Mouse (Mus musculus) liver, embryonic 14.5 days (tissue): Measurements from ENCODE around the gene Ramp1. TPM values are rescaled to one million over a fixed set of nuclear protein-coding genes. Genes with fewer than 3 reads are reported as not detected.

Experiments
- ATAC-seq: fragments of 200-750 bp; cut with Nextera tagmentation; 2 replicates; pipeline ENCODE4 v1.8.0; 2017; ENCODE audit warnings: moderate number of reproducible peaks, mild to moderate bottlenecking, moderate library complexity; ENCODE audit not compliant: insufficient read depth
- DNase-seq, 3 experiments: peaks; one replicate each; pipeline ENCODE4 v3.0.0-alpha.2; 2012 to 2013; ENCODE audit warnings: low read depth in 3 of 3, low spot score in 3 of 3
- H3K27ac ChIP-seq: fragments of 300-500 bp; sonication (generic); 2 replicates; pipeline ENCODE4 v1.5.1; 2014; ENCODE audit warnings: moderate library complexity, mild to moderate bottlenecking, control low read depth, inconsistent platforms
- H3K27me3 ChIP-seq: fragments of 300-500 bp; sonication (generic); 2 replicates; pipeline ENCODE4 v1.6.1; 2014; ENCODE audit warnings: mild to moderate bottlenecking, low read length, moderate library complexity; ENCODE audit not compliant: control insufficient read depth, insufficient read depth
- H3K36me3 ChIP-seq: fragments of 300-500 bp; sonication (generic); replicated peaks from 2 replicates; pipeline ENCODE4 v1.6.1; 2014; ENCODE audit warnings: low read depth; ENCODE audit not compliant: control insufficient read depth, insufficient read depth
- H3K4me1 ChIP-seq, 2 experiments: fragments of 200-500 bp in 1 of 2; fragments of 300-500 bp in 1 of 2; sonication (generic) in 1 of 2; replicated peaks; 2 replicates each; pipeline ENCODE4 v1.6.1; 2012 to 2014; ENCODE audit warnings: antibody characterized with exemption in 1 of 2, inconsistent platforms in 1 of 2, low read length in 1 of 2; ENCODE audit not compliant: control insufficient read depth in 2 of 2, insufficient read depth in 2 of 2
- H3K4me2 ChIP-seq: fragments of 300-500 bp; sonication (generic); 2 replicates; pipeline ENCODE4 v1.6.1; 2014; ENCODE audit warnings: low read depth, mild to moderate bottlenecking, control low read depth, moderate library complexity
- H3K4me3 ChIP-seq, 2 experiments: fragments of 200-500 bp in 1 of 2; fragments of 300-500 bp in 1 of 2; sonication (generic) in 1 of 2; 2 replicates each; pipeline ENCODE4 v1.5.1; 2012 to 2014; ENCODE audit warnings: low read depth in 2 of 2, low read length in 2 of 2, mild to moderate bottlenecking in 2 of 2, control low read depth in 1 of 2, inconsistent platforms in 1 of 2, moderate library complexity in 1 of 2; ENCODE audit not compliant: insufficient read depth in 1 of 2
- H3K9ac ChIP-seq: fragments of 300-500 bp; sonication (generic); replicated peaks from 2 replicates; pipeline ENCODE4 v1.6.1; 2014; ENCODE audit warnings: mild to moderate bottlenecking, control low read depth, moderate library complexity
- H3K9me3 ChIP-seq: fragments of 300-500 bp; sonication (generic); 2 replicates; pipeline ENCODE4 v1.6.1; 2016; ENCODE audit warnings: low read length, mixed read lengths; ENCODE audit not compliant: control insufficient read depth
- CTCF ChIP-seq: IDR thresholded peaks from 2 replicates; pipeline ENCODE4 v1.5.1; 2016; ENCODE audit warnings: antibody characterized with exemption, low read depth, control low read depth
- EP300 ChIP-seq: IDR thresholded peaks from 2 replicates; pipeline ENCODE4 v1.6.1; 2016; ENCODE audit warnings: antibody characterized with exemption, low read depth
- WGBS: fragments of 180-500 bp; shearing (Covaris S2); extraction: QIAGEN DNeasy Blood & Tissue Kit; methylation state at CpG from one replicate; pipeline ENCODE4 v1.1.7; 2014; ENCODE audit not compliant: insufficient replicate concordance; 5-methylcytosine and 5-hydroxymethylcytosine counted together
- polyA plus RNA-seq, 2 experiments: library from polyadenylated mRNA; depleted of rRNA in 1 of 2; stranded (reverse) in 1 of 2; unstranded in 1 of 2; fragments of >200 nt; fragmentation: Nextera tagmentation in 1 of 2; extraction: Ambion mirVana in 1 of 2; gene quantifications; 2 replicates each; pipeline versions ENCODE4 v1.2.1 to v1.2.3; 2012 to 2014

The Ramp1 gene
- polyA plus RNA-seq, 2 experiments, result 2.4 to 5.2 TPM

DNA sequence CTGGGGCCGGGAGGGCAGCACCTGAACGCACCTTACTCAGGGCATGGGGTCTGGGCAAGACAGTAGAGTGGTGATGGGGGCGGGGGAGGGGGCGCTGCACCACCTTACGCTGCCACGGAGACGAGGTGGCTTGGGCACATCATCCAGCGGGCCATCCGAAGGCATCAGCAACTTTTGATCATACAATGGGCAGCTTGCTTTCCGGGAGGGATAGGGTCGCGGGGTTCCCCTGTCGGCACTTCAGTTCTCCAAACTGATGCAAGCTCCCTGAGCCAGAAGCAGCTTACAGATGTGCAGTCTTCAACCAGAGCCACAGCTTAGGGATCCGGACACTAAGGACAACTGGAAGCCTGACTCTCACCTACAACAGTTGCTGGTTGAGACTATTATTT is 548 bp downstream of the Ramp1 start:
- 3% methylated on average over 14 of the region's 14 CpGs for WGBS
- H3K27ac ChIP-seq, result no peak overlapping the region

DNA sequence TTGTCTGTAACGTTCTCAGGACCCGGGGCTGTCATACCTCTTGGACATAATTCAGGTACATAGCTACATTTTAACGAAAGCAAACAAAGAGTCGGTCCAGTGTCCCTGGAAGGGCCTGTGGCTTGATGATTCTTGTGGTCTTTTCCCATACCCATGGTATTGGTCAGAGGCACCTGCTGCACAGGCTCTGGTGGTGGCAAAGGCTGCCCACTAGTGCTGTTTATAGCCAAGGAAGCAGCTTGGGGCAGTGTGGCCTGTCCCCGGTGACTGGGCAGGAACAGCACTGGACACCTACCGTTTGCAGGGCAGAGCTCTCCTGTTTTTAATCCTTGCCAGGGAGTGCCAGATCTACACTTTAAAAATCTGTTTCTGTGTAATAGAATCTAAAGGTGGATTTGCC is 1.1 kb downstream of the Ramp1 start:
- Histone ChIP-seq H3K4me2 (peak overlapping the region; percentile 53), H3K36me3 (no peaks in the 10 kb centered on the region), H3K9me3 (no peaks in the 10 kb centered on the region), H3K4me3 (peak overlapping the region in 1 of 2 experiments; percentile 3; a peak in 1 of 4 replicates), H3K27ac (no peak overlapping the region), H3K4me1 (peaks cover 0 to 3% of the 10 kb centered on the region in 2 experiments; a peak in 1 of 4 replicates), H3K9ac (no peak overlapping the region), H3K27me3 (peaks cover 8% of the 10 kb centered on the region; the same call in 1 of the 2 replicates)
- no peak for ATAC-seq
- no peak for TF ChIP-seq CTCF
- no peak for DNase-seq
- whole genome bisulfite sequencing, result 45% methylated on average over 6 of the region's 6 CpGs

More for the DNA sequence above, 548 bp downstream of the Ramp1 start:
- DNase-seq (no peak), ATAC-seq (no peak)
- no peak for TF ChIP-seq EP300
- no peak for TF ChIP-seq CTCF
- peak overlapping the region; percentile 26 to 30; a peak in 3 of 4 replicates for H3K4me3 ChIP-seq
- no peaks in the 10 kb centered on the region for H3K9me3 ChIP-seq
- no peak overlapping the region for H3K9ac ChIP-seq
- H3K4me2 ChIP-seq, result peak overlapping the region; percentile 53
- peaks cover 0 to 3% of the 10 kb centered on the region in 2 experiments; a peak in 1 of 4 replicates for H3K4me1 ChIP-seq
- H3K27me3 ChIP-seq, result peaks cover 8% of the 10 kb centered on the region; the same call in 1 of the 2 replicates
- H3K36me3 ChIP-seq, result no peaks in the 10 kb centered on the region

DNA sequence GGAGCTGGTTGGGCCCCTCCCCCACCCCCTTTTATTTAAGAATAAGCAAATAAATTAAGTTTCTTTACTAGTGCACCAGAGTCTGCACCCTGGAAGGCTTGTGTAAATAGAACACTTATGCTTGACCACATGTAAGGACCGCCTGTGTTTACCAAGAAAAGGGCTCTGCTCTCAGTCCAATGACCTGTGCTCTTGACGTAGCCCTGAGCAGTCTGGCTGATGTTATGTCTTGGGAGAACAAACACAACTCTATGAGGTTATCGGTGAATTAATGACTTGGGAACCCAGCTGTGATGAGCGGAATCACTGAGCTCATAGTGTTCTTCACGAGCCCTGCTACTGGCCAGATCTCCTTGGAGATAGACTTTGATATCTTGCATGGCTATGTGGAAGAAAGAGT is 1.6 kb downstream of the Ramp1 start:
- TF ChIP-seq EP300 (no peak), CTCF (no peak)
- 56% methylated on average over 5 of the region's 5 CpGs for WGBS
- peaks cover 0 to 3% of the 10 kb centered on the region in 2 experiments; a peak in 1 of 4 replicates for H3K4me1 ChIP-seq
- 0 out of 2 replicates have a peak overlapping the region, but pooled peaks have one; percentile 6 for H3K4me2 ChIP-seq
- no peak overlapping the region for H3K9ac ChIP-seq
- no peak overlapping the region for H3K27ac ChIP-seq
- no peak for DNase-seq
- H3K36me3 ChIP-seq, result no peaks in the 10 kb centered on the region
- H3K4me3 ChIP-seq, result no peak overlapping the region
- H3K27me3 ChIP-seq, result peaks cover 8% of the 10 kb centered on the region; the same call in 1 of the 2 replicates
- no peak for ATAC-seq
- no peaks in the 10 kb centered on the region for H3K9me3 ChIP-seq

DNA sequence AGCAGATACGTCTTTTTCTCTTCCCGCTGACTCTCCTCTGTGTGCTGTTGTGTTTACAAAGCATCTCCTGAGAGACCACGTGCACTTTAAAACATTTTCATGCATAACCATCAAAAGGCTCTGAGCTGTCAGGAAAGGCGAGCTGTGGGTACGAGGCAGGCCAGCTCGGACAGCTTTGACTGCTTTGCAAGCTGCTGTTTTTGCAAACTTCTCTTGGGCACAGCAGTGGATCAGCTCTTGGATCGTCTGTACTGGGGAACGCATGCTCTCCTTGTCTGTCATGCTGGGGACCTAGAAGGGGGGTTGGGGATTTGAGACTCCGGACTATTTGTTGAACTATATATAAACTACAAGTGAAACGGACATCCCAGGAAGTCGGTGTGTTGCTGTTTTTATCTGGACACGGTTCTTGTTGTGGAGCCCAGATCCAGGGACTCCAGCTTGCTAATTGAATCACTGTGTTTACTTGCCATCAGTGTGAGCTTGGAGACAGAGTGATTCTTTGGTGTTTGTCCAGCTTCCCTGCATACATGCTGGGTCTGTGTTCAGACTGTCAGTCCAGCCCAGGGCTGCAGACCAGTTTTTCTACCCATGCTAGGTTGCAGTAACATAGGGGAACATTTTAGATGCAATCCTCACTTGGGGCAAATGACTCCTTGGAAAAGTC is 2.3 kb downstream of the Ramp1 start:
- peaks cover 0 to 5% of the 10 kb centered on the region in 2 experiments; a peak in 2 of 4 replicates for H3K4me1 ChIP-seq
- H3K4me3 ChIP-seq, result no peak overlapping the region
- peaks cover 8% of the 10 kb centered on the region; the same call in 1 of the 2 replicates for H3K27me3 ChIP-seq
- H3K27ac ChIP-seq, result no peak overlapping the region
- peak overlapping the region; percentile 23 for H3K4me2 ChIP-seq
- 30% methylated on average over 12 of the region's 12 CpGs for WGBS
- H3K9ac ChIP-seq, result no peak overlapping the region
- ATAC-seq, result no peak
- H3K36me3 ChIP-seq, result no peaks in the 10 kb centered on the region
- TF ChIP-seq CTCF, result no peak
- no peak for TF ChIP-seq EP300
- H3K9me3 ChIP-seq, result no peaks in the 10 kb centered on the region
- DNase-seq, result no peak

DNA sequence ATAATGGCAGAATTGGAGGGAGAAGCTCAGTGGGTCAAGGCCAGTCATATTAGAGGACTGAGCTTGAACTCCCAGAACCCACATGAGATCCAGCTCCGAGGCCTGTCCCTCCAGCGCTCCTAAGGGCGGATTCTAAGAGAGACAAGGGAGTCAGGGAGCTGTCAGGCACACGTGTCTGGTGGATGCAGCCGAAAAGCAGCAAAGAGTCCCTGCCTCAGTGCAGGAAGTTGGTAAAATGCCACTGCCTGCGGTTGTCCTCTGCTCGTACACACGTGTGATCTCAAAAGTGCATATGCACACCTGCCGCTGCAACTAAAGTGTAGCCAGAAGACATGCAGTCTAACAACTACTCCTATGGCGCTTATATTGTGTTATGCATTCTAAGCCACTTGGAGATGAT is 3.7 kb downstream of the Ramp1 start:
- no peaks in the 10 kb centered on the region for H3K9me3 ChIP-seq
- no peak overlapping the region for H3K9ac ChIP-seq
- peaks cover 8% of the 10 kb centered on the region; the same call in 1 of the 2 replicates for H3K27me3 ChIP-seq
- no peak overlapping the region for H3K4me3 ChIP-seq
- no peak for TF ChIP-seq CTCF
- no peak for TF ChIP-seq EP300
- H3K27ac ChIP-seq, result no peak overlapping the region
- H3K4me2 ChIP-seq, result no peak overlapping the region
- ATAC-seq (no peak), DNase-seq (no peak)
- peaks cover 0 to 18% of the 10 kb centered on the region in 2 experiments; a peak in 2 of 4 replicates for H3K4me1 ChIP-seq
- WGBS, result 66% methylated on average over 10 of the region's 10 CpGs
- no peaks in the 10 kb centered on the region for H3K36me3 ChIP-seq
